Mouse (Mus musculus) olfactory bulb, adult 2 months (tissue): ENCODE data around the gene Ndufb8.

Source experiments
- CTCF ChIP-seq: fragments of 200-500 bp; IDR thresholded peaks from 2 replicates; pipeline ENCODE4 v1.5.1; 2012; ENCODE audit warnings: low read depth, mild to moderate bottlenecking, low read length, moderate library complexity; ENCODE audit not compliant: insufficient read depth
- POLR2A ChIP-seq: fragments of 200-500 bp; IDR thresholded peaks from 2 replicates; pipeline ENCODE4 v1.6.1; 2012; ENCODE audit warnings: mild to moderate bottlenecking, low read depth, low read length, moderate library complexity; ENCODE audit not compliant: insufficient read depth

- TF ChIP-seq POLR2A, result no peak
- no peak for TF ChIP-seq CTCF
Measured at GRCm38 (mm10) chr19:44553286-44553685, 2.0 kb downstream of the Ndufb8 start.
